Mouse (Mus musculus) hindlimb bud, embryonic 11.5 days (tissue): Measurements from ENCODE around the gene Prdx2.

Source experiments
- DNase-seq: peaks from one replicate; pipeline ENCODE4 v3.0.0-alpha.2; 2012; ENCODE audit warnings: low read depth, low spot score; ENCODE audit errors: extremely low spot score

Gene Prdx2

GRCm38 (mm10) chr8:84969241-84970134 is at the start of gene Prdx2, which contains the start of the genes Gm49661 and Rnaseh2a:
Gene Prdx2, plus strand, starts transcription at chr8:84969587.
Gene Gm49661, minus strand, starts transcription at chr8:84969433.
Gene Rnaseh2a, minus strand, starts transcription at chr8:84969767.
- DNase-seq, result no peak

GRCm38 (mm10) chr8:84921596-84921995 is 47.8 kb upstream of the Prdx2 start:
- no peak for DNase-seq

- no peak for DNase-seq
Measured at GRCm38 (mm10) chr8:84925557-84925956, 43.8 kb upstream of the Prdx2 start.

DNA sequence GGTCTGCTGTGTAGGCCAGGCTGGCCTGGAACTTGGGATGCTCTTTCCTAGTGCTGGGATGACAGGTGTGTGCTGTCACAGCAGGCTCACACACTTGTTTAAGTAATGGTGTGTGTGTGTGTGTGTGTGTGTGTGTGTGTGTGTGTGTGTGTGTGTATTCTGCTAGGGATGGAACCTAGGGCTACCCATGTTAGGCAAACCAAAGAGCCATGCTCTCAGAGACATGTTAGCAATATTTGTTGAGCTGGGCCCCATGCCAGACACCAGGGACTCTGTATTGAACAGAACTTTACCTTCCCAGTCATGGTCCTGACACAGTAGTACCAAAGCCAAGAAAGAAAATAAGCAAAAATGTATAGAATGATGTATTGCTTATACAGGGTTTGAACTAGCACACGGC is 41.9 kb upstream of the Prdx2 start:
- no peak for DNase-seq

DNA sequence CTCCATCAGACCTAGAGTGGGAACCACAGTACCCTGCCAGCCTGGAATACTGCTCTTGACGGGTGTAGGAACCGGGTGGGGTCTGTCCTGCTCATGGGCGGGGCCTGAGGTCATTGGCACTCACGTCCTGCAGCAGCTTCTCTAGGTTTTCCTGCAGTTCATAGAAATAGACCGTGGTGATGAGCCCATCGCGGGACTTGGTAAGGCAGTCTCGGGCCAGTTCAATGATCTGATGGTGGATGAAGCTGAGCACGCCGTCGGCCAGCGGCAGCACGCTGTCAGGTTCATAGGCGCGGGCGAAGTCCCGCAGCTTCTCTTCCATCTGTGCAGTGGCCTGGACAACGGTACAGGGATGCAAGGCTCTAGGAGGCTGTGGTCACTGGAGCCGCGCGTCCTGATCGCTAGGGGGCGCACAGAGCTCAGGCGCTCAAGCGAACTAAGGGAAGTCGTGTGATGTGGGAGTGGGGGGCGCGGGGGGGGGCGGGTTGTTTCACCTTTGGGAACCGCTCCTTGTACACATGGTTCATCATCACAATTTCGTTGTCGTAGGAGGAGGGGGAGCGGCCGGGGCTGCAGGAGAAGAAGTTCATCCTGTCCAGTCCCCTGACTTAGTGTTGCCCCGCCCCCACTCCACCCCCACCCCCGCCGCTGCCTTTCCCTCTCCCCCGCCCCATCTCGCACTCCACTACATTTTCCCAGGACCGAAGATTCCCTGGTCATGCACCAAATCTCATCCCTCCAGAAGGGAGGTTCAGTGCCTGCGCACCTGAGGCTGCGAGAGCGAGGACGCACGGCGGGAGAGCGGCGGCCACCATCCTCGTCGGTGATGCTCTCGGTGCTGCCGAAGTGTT is 40.7 kb upstream of the Prdx2 start:
- no peak for DNase-seq

DNA sequence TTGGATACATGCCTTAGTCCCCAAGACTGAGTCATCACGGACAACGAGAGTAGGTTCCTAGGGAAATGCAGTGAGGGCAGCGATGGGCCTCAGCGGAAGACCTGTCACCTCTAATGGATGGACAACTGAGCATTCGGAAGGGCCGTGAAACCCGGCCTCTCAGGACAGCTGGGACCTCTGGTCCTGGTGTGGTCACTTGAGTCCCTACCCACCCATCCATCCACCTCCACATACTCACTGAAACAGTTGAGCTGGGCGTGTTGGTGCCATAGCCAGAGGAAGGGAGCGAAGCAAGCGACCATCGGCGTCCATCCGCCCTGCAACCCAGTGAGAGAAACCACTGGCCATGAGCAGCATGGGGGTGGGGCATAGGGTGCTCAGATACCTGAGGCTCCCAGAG is 38.8 kb upstream of the Prdx2 start:
- DNase-seq, result no peak

- no peak for DNase-seq
Measured at GRCm38 (mm10) chr8:84933767-84934559, 35.4 kb upstream of the Prdx2 start.

DNA sequence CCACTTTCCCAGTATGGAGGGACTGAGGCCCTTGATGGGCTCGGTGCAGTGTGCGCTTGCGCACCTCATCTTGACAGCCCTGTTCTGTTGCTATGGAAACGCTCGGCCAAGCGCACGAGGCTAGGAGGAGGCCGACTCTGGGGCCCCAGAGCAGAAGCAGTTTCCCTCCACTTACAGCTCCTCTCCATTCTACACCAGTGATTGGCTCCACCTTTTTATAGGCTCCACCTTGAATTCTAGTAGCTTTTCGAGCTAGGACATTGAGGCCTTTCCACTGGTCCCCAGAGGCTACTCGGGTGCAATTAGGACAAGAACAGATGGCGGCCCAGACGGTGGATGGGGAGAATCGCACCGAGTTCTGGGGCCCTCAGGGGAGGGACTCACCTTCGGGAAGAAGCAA is 34.5 kb upstream of the Prdx2 start:
- no peak for DNase-seq

DNA sequence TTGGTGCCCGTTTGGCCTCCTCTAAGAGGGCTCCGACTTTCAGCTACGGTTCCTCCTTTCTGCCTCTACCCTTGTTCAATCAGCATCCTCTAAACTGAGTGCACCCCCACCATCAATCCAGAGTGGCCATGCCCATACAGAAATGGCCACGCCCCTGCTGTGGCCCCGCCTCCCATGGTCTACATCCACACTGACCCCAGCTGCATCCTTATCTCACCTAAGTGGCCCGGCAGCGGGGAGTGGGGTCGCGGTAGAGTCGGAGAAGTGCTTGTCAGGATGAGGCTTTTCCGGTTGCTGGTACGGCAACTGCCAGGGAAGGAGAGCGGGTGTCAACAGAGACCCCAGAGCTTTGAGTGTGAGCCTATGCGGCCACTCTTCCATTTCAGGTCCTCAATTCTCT is 33.9 kb upstream of the Prdx2 start:
- DNase-seq, result no peak

DNA sequence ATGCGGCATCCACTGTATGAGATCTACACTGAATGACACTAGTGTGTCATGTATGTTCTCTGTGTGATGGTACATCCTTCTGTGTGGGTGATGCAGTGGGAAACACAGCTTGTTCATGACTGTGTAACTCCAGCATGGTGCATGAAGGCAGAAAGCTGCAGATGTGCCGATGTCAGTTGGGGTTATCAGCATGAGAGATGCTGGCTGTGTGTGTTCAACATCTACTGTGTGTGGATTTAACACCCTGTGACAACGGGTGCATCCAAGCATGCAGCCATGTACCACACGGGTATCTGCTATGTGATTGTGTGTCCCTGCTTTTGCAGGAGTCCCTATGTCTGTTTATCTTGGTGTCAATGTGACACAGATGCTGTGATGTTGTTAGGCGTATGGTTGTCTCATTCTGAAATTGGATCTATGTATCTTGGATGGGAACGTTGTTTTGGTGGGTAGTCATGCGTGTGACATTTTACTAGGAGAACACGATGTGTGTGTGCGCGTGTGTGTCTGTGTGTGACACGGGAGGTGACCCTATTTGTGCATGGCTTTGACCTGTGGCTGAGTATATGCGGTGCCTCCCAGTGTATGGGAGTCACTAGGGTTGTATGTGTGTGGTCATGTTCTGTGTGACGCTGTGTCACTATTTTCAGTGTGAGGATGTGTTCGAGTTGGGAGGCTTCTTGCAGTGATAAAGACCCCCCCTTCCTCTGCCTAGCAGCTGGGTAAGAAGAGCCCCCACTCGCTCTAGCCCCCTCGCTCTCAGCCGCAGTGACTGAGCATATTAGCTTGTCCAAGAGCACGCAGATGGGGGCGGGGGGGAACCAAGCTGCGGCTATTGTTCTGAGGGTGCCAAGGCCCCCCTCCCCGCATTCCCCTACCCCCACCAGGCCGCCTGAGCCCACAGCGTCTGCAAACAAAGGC is 33.1 kb upstream of the Prdx2 start:
- DNase-seq, result no peak

- DNase-seq, result no peak
Measured at GRCm38 (mm10) chr8:84936962-84937546, 32.3 kb upstream of the Prdx2 start, which contains the start of gene Mast1. Gene Mast1, minus strand, starts transcription at chr8:84937359.

GRCm38 (mm10) chr8:84937620-84938485 is 31.5 kb upstream of the Prdx2 start:
- no peak for DNase-seq

- no peak for DNase-seq
Measured at GRCm38 (mm10) chr8:84943699-84944098, 25.7 kb upstream of the Prdx2 start.

- no peak for DNase-seq
Measured at GRCm38 (mm10) chr8:84944478-84945160, 24.8 kb upstream of the Prdx2 start.

DNA sequence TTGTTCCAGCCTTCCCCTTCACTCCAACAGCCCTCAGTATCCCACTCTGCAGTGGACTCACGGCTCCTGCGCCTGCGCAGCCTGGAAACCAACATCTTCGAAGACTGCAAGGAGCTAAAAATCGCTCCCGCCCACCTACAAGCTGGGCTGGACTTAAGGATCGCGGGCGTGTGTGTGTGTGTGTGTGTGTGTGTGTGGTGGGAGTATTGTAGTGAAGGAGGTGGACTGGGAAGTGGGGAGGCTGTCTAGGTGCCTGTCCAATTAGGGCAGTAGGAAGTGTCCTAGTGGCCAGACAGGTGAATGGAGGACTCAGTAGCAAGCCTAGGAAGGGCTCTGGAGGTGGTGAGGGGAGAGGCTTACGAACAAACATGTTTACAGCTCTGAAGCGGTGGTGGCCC is 24.2 kb upstream of the Prdx2 start:
- DNase-seq, result no peak

GRCm38 (mm10) chr8:84945633-84946527 is 23.5 kb upstream of the Prdx2 start:
- no peak for DNase-seq
